Mouse (Mus musculus): ENCODE data around the gene Dph5. TPM values are rescaled to one million over a fixed set of nuclear protein-coding genes. Genes with fewer than 3 reads are reported as not detected.

Gene Dph5
- polyA plus RNA-seq, 1 experiment from 2014 or later, result 21.3 TPM

GRCm38 (mm10) chr3:115863487-115863886, 24.1 kb upstream of the Dph5 start:
- H3K9ac ChIP-seq (ENCODE audit: low read depth, low read length), result no peak overlapping the region
- no peaks in the 10 kb centered on the region for H3K4me1 ChIP-seq (replicated peaks; ENCODE audit: insufficient read depth, low read length)
- H3K4me2 ChIP-seq (ENCODE audit: low read length), result no peak overlapping the region
- no peaks in the 10 kb centered on the region for H3K9me3 ChIP-seq (replicated peaks; ENCODE audit: low read length)
- ATAC-seq (replicated peaks; ENCODE audit: low FRiP score, low read depth) (no peak), DNase-seq (ENCODE audit: low spot score) (no peak)
- H3K27ac ChIP-seq, result no peak overlapping the region
- TF ChIP-seq CTCF (IDR thresholded peaks at IDR 0.05; ENCODE audit: low read depth), result no peak
- no peaks in the 10 kb centered on the region for H3K36me3 ChIP-seq (ENCODE audit: insufficient read depth, low read length)
- WGBS, result 69% methylated on average over 4 of the region's 4 CpGs
- H3K4me3 ChIP-seq (replicated peaks; ENCODE audit: low read depth, low read length), result no peak overlapping the region
- H3K27me3 ChIP-seq (ENCODE audit: insufficient read depth, low read length), result no peaks in the 10 kb centered on the region

DNA sequence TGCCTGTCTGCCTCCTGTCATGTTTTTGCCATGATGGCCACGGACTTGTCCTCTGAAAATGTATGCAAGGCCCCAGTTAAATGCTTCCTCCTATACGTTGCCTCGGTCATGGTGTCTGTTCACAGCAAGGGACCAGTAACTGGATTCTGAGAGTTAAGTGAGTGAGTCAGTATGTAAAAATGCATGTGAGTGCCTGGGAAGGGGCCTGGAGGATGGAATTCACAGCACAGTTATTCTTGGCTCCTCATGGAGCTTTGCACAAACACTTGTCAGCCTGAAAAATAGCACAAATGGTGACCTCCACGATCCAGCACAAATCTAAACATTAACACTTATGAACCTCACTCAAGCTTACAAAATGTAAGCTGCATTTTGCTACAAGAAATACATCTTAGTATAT, 20.5 kb upstream of the Dph5 start:
- no peaks in the 10 kb centered on the region for H3K9me3 ChIP-seq (replicated peaks; ENCODE audit: low read length)
- no peak for ATAC-seq (replicated peaks; ENCODE audit: low FRiP score, low read depth)
- peak; percentile 27; the same call in 1 of the 2 replicates for TF ChIP-seq CTCF (IDR thresholded peaks at IDR 0.05; ENCODE audit: low read depth)
- WGBS, result 55% methylated on average over 4 of the region's 4 CpGs
- no peaks in the 10 kb centered on the region for H3K27me3 ChIP-seq (ENCODE audit: insufficient read depth, low read length)
- peak; percentile 73 for DNase-seq (ENCODE audit: low spot score)
- no peak overlapping the region for H3K4me3 ChIP-seq (replicated peaks; ENCODE audit: low read depth, low read length)
- H3K4me1 ChIP-seq (replicated peaks; ENCODE audit: insufficient read depth, low read length), result no peaks in the 10 kb centered on the region
- H3K36me3 ChIP-seq (ENCODE audit: insufficient read depth, low read length), result no peaks in the 10 kb centered on the region
- H3K4me2 ChIP-seq (ENCODE audit: low read length), result no peak overlapping the region
- H3K27ac ChIP-seq, result no peak overlapping the region
- H3K9ac ChIP-seq (ENCODE audit: low read depth, low read length), result no peak overlapping the region

DNA sequence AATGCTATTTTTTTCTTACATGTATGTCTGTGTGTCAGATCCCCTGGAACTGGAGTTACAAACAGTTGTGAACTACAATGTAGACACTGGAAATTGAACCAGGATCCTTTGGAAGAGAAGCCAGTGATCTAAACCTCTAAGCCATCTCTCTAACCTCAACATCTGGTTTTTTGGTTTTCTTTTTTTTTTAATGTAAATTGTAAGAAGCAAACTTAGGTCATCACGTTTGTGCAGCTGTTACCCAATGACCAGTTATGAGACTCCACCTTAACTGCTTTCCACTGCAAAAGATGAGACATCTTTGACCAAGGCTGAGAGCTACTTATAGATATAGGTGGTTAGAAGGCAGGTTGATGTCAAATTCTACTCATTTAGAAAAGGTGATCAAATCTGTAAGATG, 19.7 kb upstream of the Dph5 start:
- ATAC-seq (replicated peaks; ENCODE audit: low FRiP score, low read depth) (no peak), DNase-seq (ENCODE audit: low spot score) (no peak)
- no peak overlapping the region for H3K27ac ChIP-seq
- no peak for TF ChIP-seq CTCF (IDR thresholded peaks at IDR 0.05; ENCODE audit: low read depth)
- no peaks in the 10 kb centered on the region for H3K36me3 ChIP-seq (ENCODE audit: insufficient read depth, low read length)
- no peak overlapping the region for H3K4me3 ChIP-seq (replicated peaks; ENCODE audit: low read depth, low read length)
- no peak overlapping the region for H3K9ac ChIP-seq (ENCODE audit: low read depth, low read length)
- H3K27me3 ChIP-seq (ENCODE audit: insufficient read depth, low read length), result no peaks in the 10 kb centered on the region
- no peaks in the 10 kb centered on the region for H3K9me3 ChIP-seq (replicated peaks; ENCODE audit: low read length)
- H3K4me2 ChIP-seq (ENCODE audit: low read length), result no peak overlapping the region
- H3K4me1 ChIP-seq (replicated peaks; ENCODE audit: insufficient read depth, low read length), result no peaks in the 10 kb centered on the region
- WGBS, result 57% methylated on average over 1 of the region's 1 CpGs

GRCm38 (mm10) chr3:115869360-115869759, 18.3 kb upstream of the Dph5 start:
- no peak for TF ChIP-seq CTCF (IDR thresholded peaks at IDR 0.05; ENCODE audit: low read depth)
- Histone ChIP-seq H3K36me3 (ENCODE audit: insufficient read depth, low read length) (no peaks in the 10 kb centered on the region), H3K27ac (no peak overlapping the region), H3K9ac (ENCODE audit: low read depth, low read length) (no peak overlapping the region), H3K9me3 (replicated peaks; ENCODE audit: low read length) (no peaks in the 10 kb centered on the region), H3K4me3 (replicated peaks; ENCODE audit: low read depth, low read length) (no peak overlapping the region), H3K27me3 (ENCODE audit: insufficient read depth, low read length) (no peaks in the 10 kb centered on the region), H3K4me1 (replicated peaks; ENCODE audit: insufficient read depth, low read length) (no peaks in the 10 kb centered on the region), H3K4me2 (ENCODE audit: low read length) (no peak overlapping the region)
- no peak for ATAC-seq (replicated peaks; ENCODE audit: low FRiP score, low read depth)
- 70% methylated on average over 2 of the region's 2 CpGs for WGBS
- DNase-seq (ENCODE audit: low spot score), result no peak

DNA sequence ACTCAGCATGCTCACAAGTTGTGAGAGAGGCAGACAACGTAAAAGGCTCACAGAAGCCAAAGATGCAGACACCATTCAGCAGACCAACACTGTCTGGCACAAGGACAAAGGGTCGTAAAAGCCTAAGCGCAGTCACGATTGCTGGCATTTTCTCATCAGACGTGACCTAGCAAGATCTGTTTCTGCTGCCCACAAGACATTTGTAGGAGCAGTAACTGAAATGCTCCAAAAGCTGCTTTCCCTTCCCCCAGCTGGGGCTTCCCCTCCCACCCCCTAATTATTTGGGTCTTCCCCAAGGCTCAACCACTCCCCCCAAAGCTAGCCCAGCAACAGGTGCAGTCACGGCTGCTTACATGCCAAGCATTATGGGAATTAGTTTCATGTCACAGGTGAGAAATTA, 12.1 kb upstream of the Dph5 start:
- no peak for ATAC-seq (replicated peaks; ENCODE audit: low FRiP score, low read depth)
- DNase-seq (ENCODE audit: low spot score), result no peak
- 31% methylated on average over 6 of the region's 6 CpGs for WGBS
- H3K4me1 ChIP-seq (replicated peaks; ENCODE audit: insufficient read depth, low read length), result no peaks in the 10 kb centered on the region
- H3K9ac ChIP-seq (ENCODE audit: low read depth, low read length), result no peak overlapping the region
- no peaks in the 10 kb centered on the region for H3K9me3 ChIP-seq (replicated peaks; ENCODE audit: low read length)
- H3K36me3 ChIP-seq (ENCODE audit: insufficient read depth, low read length), result no peaks in the 10 kb centered on the region
- no peaks in the 10 kb centered on the region for H3K27me3 ChIP-seq (ENCODE audit: insufficient read depth, low read length)
- no peak overlapping the region for H3K27ac ChIP-seq
- TF ChIP-seq CTCF (IDR thresholded peaks at IDR 0.05; ENCODE audit: low read depth), result no peak
- H3K4me2 ChIP-seq (ENCODE audit: low read length), result no peak overlapping the region
- no peak overlapping the region for H3K4me3 ChIP-seq (replicated peaks; ENCODE audit: low read depth, low read length)

GRCm38 (mm10) chr3:115877133-115877532, 10.5 kb upstream of the Dph5 start:
- no peaks in the 10 kb centered on the region for H3K27me3 ChIP-seq (ENCODE audit: insufficient read depth, low read length)
- H3K9ac ChIP-seq (ENCODE audit: low read depth, low read length), result no peak overlapping the region
- DNase-seq (ENCODE audit: low spot score) (no peak), ATAC-seq (replicated peaks; ENCODE audit: low FRiP score, low read depth) (no peak)
- no peaks in the 10 kb centered on the region for H3K36me3 ChIP-seq (ENCODE audit: insufficient read depth, low read length)
- no peak overlapping the region for H3K4me2 ChIP-seq (ENCODE audit: low read length)
- TF ChIP-seq CTCF (IDR thresholded peaks at IDR 0.05; ENCODE audit: low read depth), result no peak
- H3K4me3 ChIP-seq (replicated peaks; ENCODE audit: low read depth, low read length), result no peak overlapping the region
- 91% methylated on average over 1 of the region's 1 CpGs for WGBS
- H3K27ac ChIP-seq, result no peak overlapping the region
- H3K9me3 ChIP-seq (replicated peaks; ENCODE audit: low read length), result no peaks in the 10 kb centered on the region
- H3K4me1 ChIP-seq (replicated peaks; ENCODE audit: insufficient read depth, low read length), result no peaks in the 10 kb centered on the region

DNA sequence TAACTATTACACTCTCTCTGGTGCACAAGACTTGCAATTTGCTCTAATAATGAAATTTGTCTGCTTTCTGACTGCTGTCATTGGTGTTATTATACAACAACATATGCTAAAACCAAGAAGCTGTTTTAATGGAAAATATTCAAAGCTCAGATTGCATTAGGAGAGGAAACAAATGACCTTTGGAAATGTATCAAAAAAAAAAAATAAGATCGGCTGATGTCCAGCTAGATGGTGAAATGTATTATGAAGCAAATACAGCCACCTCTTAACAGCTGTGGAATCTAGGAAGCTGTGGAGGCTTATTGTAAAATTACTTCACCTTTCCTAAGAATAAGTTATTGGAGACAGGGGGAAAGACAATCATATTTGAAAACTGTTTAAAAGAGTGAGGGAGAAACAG, 3.6 kb upstream of the Dph5 start:
- no peak overlapping the region for H3K27ac ChIP-seq
- ATAC-seq (replicated peaks; ENCODE audit: low FRiP score, low read depth) (no peak), DNase-seq (ENCODE audit: low spot score) (no peak)
- TF ChIP-seq CTCF (IDR thresholded peaks at IDR 0.05; ENCODE audit: low read depth), result no peak
- H3K27me3 ChIP-seq (ENCODE audit: insufficient read depth, low read length), result no peaks in the 10 kb centered on the region
- H3K36me3 ChIP-seq (ENCODE audit: insufficient read depth, low read length), result no peaks in the 10 kb centered on the region
- H3K9me3 ChIP-seq (replicated peaks; ENCODE audit: low read length), result no peaks in the 10 kb centered on the region
- no peak overlapping the region for H3K9ac ChIP-seq (ENCODE audit: low read depth, low read length)
- no peaks in the 10 kb centered on the region for H3K4me1 ChIP-seq (replicated peaks; ENCODE audit: insufficient read depth, low read length)
- H3K4me2 ChIP-seq (ENCODE audit: low read length), result no peak overlapping the region
- WGBS, result 89% methylated on average over 1 of the region's 1 CpGs
- no peak overlapping the region for H3K4me3 ChIP-seq (replicated peaks; ENCODE audit: low read depth, low read length)
